16 mouse cellular contexts compared by ENCODE assay signal in genomic region chr2:160953131-160953873, GRCm38 (mm10). TPM values are rescaled to one million over a fixed set of nuclear protein-coding genes. Genes with fewer than 3 reads are reported as not detected.
DNase-seq lines count a peak whose midpoint lies in the region; ATAC-seq and TF ChIP-seq lines count a peak whose summit lies in the region.
"Had no signal": no experiment of that assay in that cellular context is flagged by ENCODE, and none has a peak within 500 bp of the region (broad histone marks: within the 10 kb centered on the region; RNA-seq: fewer than 3 reads in every experiment).

No protein-coding gene starts in this region.

- no peak overlapping the region for H3K9ac ChIP-seq in heart, postnatal 0 days (replicated peaks; ENCODE audit: low read depth, low read length)
- H3K9ac ChIP-seq in heart, adult 2 months (ENCODE audit: low read depth, low read length), result no peak overlapping the region
- H3K9ac ChIP-seq in midbrain, postnatal 0 days (replicated peaks; ENCODE audit: low read length, poor library complexity, severe bottlenecking), result no peak overlapping the region
- no peak overlapping the region for H3K9ac ChIP-seq in forebrain, embryonic 16.5 days (replicated peaks; ENCODE audit: low read depth, low read length)
- H3K9ac ChIP-seq in stomach, embryonic 15.5 days, result no peak overlapping the region
- H3K9ac ChIP-seq: heart, embryonic 12.5 days; liver, embryonic 15.5 days had no signal

- H3K27ac ChIP-seq in heart, postnatal 0 days (ENCODE audit: low read depth), result 0 out of 2 replicates have a peak overlapping the region, but pooled peaks have one; percentile 23
- H3K27ac ChIP-seq in heart, adult 2 months, result no peak overlapping the region
- no peak overlapping the region for H3K27ac ChIP-seq in midbrain, postnatal 0 days (ENCODE audit: low read depth, low read length)
- no peak overlapping the region for H3K27ac ChIP-seq in midbrain, embryonic 10.5 days (replicated peaks)
- H3K27ac ChIP-seq in forebrain, embryonic 16.5 days (ENCODE audit: low read length), result no peak overlapping the region
- no peak overlapping the region for H3K27ac ChIP-seq in stomach, embryonic 15.5 days
- H3K27ac ChIP-seq: gastrocnemius, adult 2 months; kidney, postnatal 0 days; liver, embryonic 15.5 days had no signal

- intact Hi-C loops in heart, adult 2 months (cut with DNase I), result no loop called here

- no peak for TF ChIP-seq POLR2A in heart, adult 2 months (IDR thresholded peaks at IDR 0.05; ENCODE audit: insufficient read depth, low read depth, low read length)

- no peak overlapping the region for H3K4me2 ChIP-seq in heart, postnatal 0 days (ENCODE audit: low read depth, low read length)
- H3K4me2 ChIP-seq in midbrain, postnatal 0 days (ENCODE audit: low read depth, low read length, poor library complexity, severe bottlenecking), result no peak overlapping the region
- no peak overlapping the region for H3K4me2 ChIP-seq in forebrain, embryonic 16.5 days (ENCODE audit: low read length)
- H3K4me2 ChIP-seq in stomach, embryonic 15.5 days, result no peak overlapping the region
- H3K4me2 ChIP-seq: heart, embryonic 12.5 days; liver, embryonic 15.5 days had no signal

- TF ChIP-seq EP300 in heart, postnatal 0 days (IDR thresholded peaks at IDR 0.05; ENCODE audit: low read depth), result no peak
- no peak for TF ChIP-seq EP300 in heart, adult 2 months (IDR thresholded peaks at IDR 0.05; ENCODE audit: insufficient read depth, low read depth, low read length)

- H3K4me3 ChIP-seq in heart, postnatal 0 days (ENCODE audit: low read depth, low read length), result no peak overlapping the region
- H3K4me3 ChIP-seq in heart, adult 2 months, result no peak overlapping the region
- H3K4me3 ChIP-seq in midbrain, postnatal 0 days (ENCODE audit: low read depth, low read length), result no peak overlapping the region
- H3K4me3 ChIP-seq in midbrain, embryonic 10.5 days, result no peak overlapping the region
- no peak overlapping the region for H3K4me3 ChIP-seq in forebrain, embryonic 16.5 days (replicated peaks; ENCODE audit: low read length)
- H3K4me3 ChIP-seq in stomach, embryonic 15.5 days (replicated peaks), result no peak overlapping the region
- H3K4me3 ChIP-seq: gastrocnemius, adult 2 months; heart, embryonic 12.5 days; liver, embryonic 15.5 days had no signal

- no peak for TF ChIP-seq CTCF in heart, postnatal 0 days (IDR thresholded peaks at IDR 0.05; ENCODE audit: low read depth)
- TF ChIP-seq CTCF in heart, adult 2 months (IDR thresholded peaks at IDR 0.05), result no peak
- TF ChIP-seq CTCF in midbrain, postnatal 0 days (IDR thresholded peaks at IDR 0.05), result no peak

- DNase-seq in heart, postnatal 0 days (ENCODE audit: low spot score), result no peak
- no peak for DNase-seq in heart, adult 2 months
- DNase-seq in midbrain, postnatal 0 days (ENCODE audit: low spot score), result peak; percentile 31
- no peak for DNase-seq in midbrain, embryonic 10.5 days (ENCODE audit: low spot score)
- DNase-seq in adrenal gland, postnatal 10 days, result no peak
- DNase-seq in frontal cortex, postnatal 36 days (ENCODE audit: low spot score in 2 of 2), result no peak
- DNase-seq: gastrocnemius, adult 2 months; thymus, adult 18-20 months had no signal

- H3K4me1 ChIP-seq in heart, postnatal 0 days (ENCODE audit: control insufficient read depth, insufficient read depth), result peaks cover 22% of the 10 kb centered on the region
- H3K4me1 ChIP-seq in heart, adult 2 months (ENCODE audit: control insufficient read depth, insufficient read depth, low read length), result peaks cover 10% of the 10 kb centered on the region; the same call in 1 of the 2 replicates
- H3K4me1 ChIP-seq in midbrain, postnatal 0 days (ENCODE audit: insufficient read depth, low read length), result no peaks in the 10 kb centered on the region
- H3K4me1 ChIP-seq in midbrain, embryonic 10.5 days, result no peaks in the 10 kb centered on the region
- H3K4me1 ChIP-seq in forebrain, embryonic 16.5 days (replicated peaks; ENCODE audit: control insufficient read depth, insufficient read depth, low read length), result peaks cover 6% of the 10 kb centered on the region
- H3K4me1 ChIP-seq in stomach, embryonic 15.5 days, result no peaks in the 10 kb centered on the region
- H3K4me1 ChIP-seq: liver, embryonic 15.5 days had no signal

- WGBS in heart, postnatal 0 days, result 48% methylated on average over 7 of the region's 7 CpGs
- WGBS in heart, adult 2 months, result 44% methylated on average over 7 of the region's 7 CpGs
- 80% methylated on average over 7 of the region's 7 CpGs for WGBS in midbrain, postnatal 0 days
- WGBS in midbrain, embryonic 10.5 days, result 93% methylated on average over 7 of the region's 7 CpGs
- WGBS in forebrain, embryonic 16.5 days, result 54% methylated on average over 7 of the region's 7 CpGs
- WGBS in stomach, embryonic 15.5 days, result 75% methylated on average over 7 of the region's 7 CpGs

- H3K36me3 ChIP-seq in heart, postnatal 0 days (replicated peaks; ENCODE audit: control insufficient read depth, insufficient read depth, low read length), result peaks cover 83% of the 10 kb centered on the region
- peaks cover 22% of the 10 kb centered on the region for H3K36me3 ChIP-seq in heart, adult 2 months (ENCODE audit: control insufficient read depth, insufficient read depth, low read length)
- H3K36me3 ChIP-seq in midbrain, postnatal 0 days (ENCODE audit: insufficient read depth, low read length), result peaks cover 63% of the 10 kb centered on the region
- peaks cover 97% of the 10 kb centered on the region for H3K36me3 ChIP-seq in midbrain, embryonic 10.5 days
- H3K36me3 ChIP-seq in forebrain, embryonic 16.5 days (ENCODE audit: control insufficient read depth, insufficient read depth), result peaks cover 35% of the 10 kb centered on the region
- H3K36me3 ChIP-seq in stomach, embryonic 15.5 days, result peaks cover 50% of the 10 kb centered on the region

- 0 out of 2 replicates have a peak, but pooled peaks have one; percentile 27 for ATAC-seq in heart, postnatal 0 days (ENCODE audit: insufficient read depth, low read depth)
- peak; percentile 58; the same call in 1 of the 2 replicates for ATAC-seq in midbrain, postnatal 0 days (ENCODE audit: low FRiP score)
- peak; percentile 65 for ATAC-seq in forebrain, embryonic 16.5 days
- peak; percentile 35; the same call in 1 of the 2 replicates for ATAC-seq in stomach, embryonic 15.5 days (ENCODE audit: insufficient read depth, low FRiP score, low read depth)
- ATAC-seq: CD4-positive, CD25-positive, alpha-beta regulatory T cell, adult 4 months; inflammation-experienced regulatory T-cells, adult 6 months had no signal

- H3K27me3 ChIP-seq in heart, postnatal 0 days (ENCODE audit: control insufficient read depth, insufficient read depth, low read length), result no peaks in the 10 kb centered on the region
- no peaks in the 10 kb centered on the region for H3K27me3 ChIP-seq in heart, adult 2 months (ENCODE audit: control insufficient read depth, insufficient read depth, low read length)
- no peaks in the 10 kb centered on the region for H3K27me3 ChIP-seq in midbrain, postnatal 0 days (ENCODE audit: insufficient read depth, low read length)
- no peaks in the 10 kb centered on the region for H3K27me3 ChIP-seq in midbrain, embryonic 10.5 days (ENCODE audit: low read depth, poor library complexity, severe bottlenecking)
- H3K27me3 ChIP-seq in forebrain, embryonic 16.5 days (replicated peaks; ENCODE audit: control insufficient read depth, insufficient read depth, low read length), result no peaks in the 10 kb centered on the region
- no peaks in the 10 kb centered on the region for H3K27me3 ChIP-seq in stomach, embryonic 15.5 days (replicated peaks)
- H3K27me3 ChIP-seq: heart, embryonic 12.5 days; liver, embryonic 15.5 days had no signal

- no peaks in the 10 kb centered on the region for H3K9me3 ChIP-seq in heart, postnatal 0 days (replicated peaks; ENCODE audit: control insufficient read depth, low read length)
- no peaks in the 10 kb centered on the region for H3K9me3 ChIP-seq in midbrain, postnatal 0 days (ENCODE audit: low read length)
- H3K9me3 ChIP-seq in midbrain, embryonic 10.5 days (replicated peaks), result no peaks in the 10 kb centered on the region
- H3K9me3 ChIP-seq in forebrain, embryonic 16.5 days (ENCODE audit: control insufficient read depth, low read length), result no peaks in the 10 kb centered on the region
- H3K9me3 ChIP-seq in stomach, embryonic 15.5 days, result no peaks in the 10 kb centered on the region
- H3K9me3 ChIP-seq: heart, embryonic 12.5 days; liver, embryonic 15.5 days had no signal

- H3K79me2 ChIP-seq in heart, adult 2 months (replicated peaks; ENCODE audit: control insufficient read depth, insufficient read depth, low read length), result no peaks in the 10 kb centered on the region

RNA-seq across cellular contexts. Expression of gene Emilin3, which starts 41.2 kb away (rescaled TPM):
- 0.15 and 0.84 TPM in 2 replicates for total RNA-seq in heart, postnatal 0 days (2014; rRNA removed; ENCODE audit: low replicate concordance)
- 0.10 and 0.23 TPM in 2 replicates for polyA plus RNA-seq in heart, postnatal 0 days (2015; fragmentation: Nextera tagmentation; extraction: Ambion mirVana)
- 1 to 10 TPM; 1.5 to 2.8 TPM for total RNA-seq in heart, adult 2 months (2021)
- polyA plus RNA-seq in heart, adult 2 months (2012; rRNA removed), result 0.04 TPM in 1 of 2 replicates, not detected in the other
- 0.55 and 1.6 TPM in 2 replicates for total RNA-seq in midbrain, postnatal 0 days (2014; rRNA removed)
- 0.44 and 0.51 TPM in 2 replicates for polyA plus RNA-seq in midbrain, postnatal 0 days (2015; fragmentation: Nextera tagmentation; extraction: Ambion mirVana)
- polyA plus RNA-seq in midbrain, embryonic 10.5 days (2016; fragmentation: Nextera tagmentation; extraction: Ambion mirVana), result 4.5 and 6.0 TPM in 2 replicates
- 0.43 and 0.52 TPM in 2 replicates for polyA plus RNA-seq in forebrain, embryonic 16.5 days (2015; fragmentation: Nextera tagmentation; extraction: Ambion mirVana)
- 28.0 and 34.6 TPM in 2 replicates for polyA plus RNA-seq in stomach, embryonic 15.5 days (2015; fragmentation: Nextera tagmentation; extraction: Ambion mirVana)
- total RNA-seq in adrenal gland, postnatal 10 days (2021), result under 1 TPM; 0.63 to 0.70 TPM
- polyA plus RNA-seq: CD4-positive, CD25-positive, alpha-beta regulatory T cell, adult 4 months; inflammation-experienced regulatory T-cells, adult 6 months; spleen, adult 2 months had no signal
